Mouse (Mus musculus) C2C12 (cell line): ENCODE results near the gene Naaladl1.

Experiments used
- CTCF ChIP-seq: IDR thresholded peaks from one replicate; pipeline ENCODE4 v1.5.1; 2011; ENCODE audit not compliant: control insufficient read depth, insufficient read depth, insufficient read length
- MYOD1 ChIP-seq: IDR thresholded peaks from one replicate; pipeline ENCODE4 v1.6.1; 2011; ENCODE audit warnings: low read depth; ENCODE audit not compliant: control insufficient read depth, insufficient read length
- MYOG ChIP-seq: IDR thresholded peaks from one replicate; pipeline ENCODE4 v1.6.1; 2011; ENCODE audit not compliant: control insufficient read depth, insufficient read length; ENCODE audit errors: extremely low read depth

- TF ChIP-seq CTCF (no peak), MYOG (no peak), MYOD1 (no peak)
These were observed 11.5 kb upstream of the Naaladl1 start, which contains the start of gene AC131692.1 for GRCm38 (mm10) chr19:6094119-6094518.
